In the genomic region with DNA sequence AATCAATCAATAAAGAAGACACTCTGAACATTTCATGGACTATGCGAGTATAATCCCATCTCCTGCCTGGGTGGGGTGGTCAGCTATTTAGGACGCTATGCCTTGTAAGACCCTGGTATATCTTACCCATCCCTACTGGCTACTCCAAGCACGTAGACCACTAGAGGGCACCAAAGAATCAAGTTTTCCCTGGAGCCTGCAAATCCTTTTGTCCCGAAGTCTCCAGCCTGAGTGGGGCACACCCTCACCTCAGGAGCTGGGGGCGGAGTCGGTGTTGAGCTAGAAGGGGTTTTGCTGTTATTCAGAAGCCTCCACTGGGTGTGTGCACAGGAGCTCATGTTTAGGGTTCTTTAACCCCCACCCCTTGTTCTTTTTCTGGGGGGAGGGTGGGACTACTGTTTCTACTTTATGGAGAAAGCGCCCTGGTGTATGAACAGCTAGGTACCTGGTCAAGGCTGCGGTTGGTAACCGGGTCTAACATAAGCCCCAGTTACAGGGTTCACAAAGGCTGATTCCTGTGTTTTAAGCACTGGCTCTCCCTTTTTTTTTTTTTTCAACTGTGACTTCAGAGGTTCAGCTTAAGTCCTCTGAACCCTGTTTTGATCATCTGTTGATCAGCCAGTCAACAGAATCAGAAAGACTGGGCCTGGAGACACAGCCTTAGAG, we compare ENCODE assay signal across 9 mouse cellular contexts. TPM values are rescaled to one million over a fixed set of nuclear protein-coding genes. Genes with fewer than 3 reads are reported as not detected.
DNase-seq lines count a peak whose midpoint lies in the region; ATAC-seq and TF ChIP-seq lines count a peak whose summit lies in the region.
"Had no signal": no experiment of that assay in that cellular context is flagged by ENCODE, and none has a peak within 500 bp of the region (broad histone marks: within the 10 kb centered on the region; RNA-seq: fewer than 3 reads in every experiment).

No protein-coding gene starts in this region.

- WGBS in midbrain, postnatal 0 days, result 7% methylated on average over 9 of the region's 9 CpGs

- peak; percentile 88 for TF ChIP-seq CTCF in midbrain, postnatal 0 days (IDR thresholded peaks at IDR 0.05)

- ATAC-seq in midbrain, postnatal 0 days (ENCODE audit: low FRiP score), result no peak

- H3K27me3 ChIP-seq in midbrain, postnatal 0 days (ENCODE audit: insufficient read depth, low read length), result no peaks in the 10 kb centered on the region

- H3K9ac ChIP-seq in midbrain, postnatal 0 days (replicated peaks; ENCODE audit: low read length, poor library complexity, severe bottlenecking), result no peak overlapping the region

- H3K9me3 ChIP-seq in midbrain, postnatal 0 days (ENCODE audit: low read length), result no peaks in the 10 kb centered on the region

- no peaks in the 10 kb centered on the region for H3K4me1 ChIP-seq in midbrain, postnatal 0 days (ENCODE audit: insufficient read depth, low read length)

- no peak overlapping the region for H3K27ac ChIP-seq in midbrain, postnatal 0 days (ENCODE audit: low read depth, low read length)

- peak overlapping the region; percentile 47 for H3K4me2 ChIP-seq in midbrain, postnatal 0 days (ENCODE audit: low read depth, low read length, poor library complexity, severe bottlenecking)

- peak overlapping the region; percentile 19; the same call in 1 of the 2 replicates for H3K4me3 ChIP-seq in midbrain, postnatal 0 days (ENCODE audit: low read depth, low read length)

- peak; percentile 42 to 43 for DNase-seq in B cell, adult 2 months
- DNase-seq in adrenal gland, adult 8-10 months, result peak; percentile 54
- DNase-seq in embryo, embryonic 11.5 days (ENCODE audit: low read depth, low spot score), result peak; percentile 91
- DNase-seq in heart, adult 18-20 months, result peak; percentile 63 to 85
- peak; percentile 56 for DNase-seq in kidney, adult 11 months
- peak; percentile 74 for DNase-seq in liver
- peak; percentile 93 for DNase-seq in midbrain, postnatal 0 days (ENCODE audit: low spot score)
- DNase-seq in testis, postnatal 14 days (ENCODE audit: low spot score), result peak; percentile 73

- H3K36me3 ChIP-seq in midbrain, postnatal 0 days (ENCODE audit: insufficient read depth, low read length), result no peaks in the 10 kb centered on the region

RNA-seq across cellular contexts. Expression of gene Pif1, which starts 18.6 kb away (rescaled TPM):
- under 1 TPM in 3 of 4 experiments, not detected in 1; 0.06 to 0.49 (median 0.22) TPM for total RNA-seq in adrenal gland, adult 8-10 months (2022)
- total RNA-seq in heart, adult 18-20 months (2021), result not detected
- total RNA-seq in midbrain, postnatal 0 days (2014; rRNA removed), result 0.99 and 2.2 TPM in 2 replicates
- 0.33 and 0.77 TPM in 2 replicates for polyA plus RNA-seq in midbrain, postnatal 0 days (2015; fragmentation: Nextera tagmentation; extraction: Ambion mirVana)
- total RNA-seq: gastrocnemius, adult 8-10 months had no signal

RNA-seq across cellular contexts. Expression of gene Rbpms2, which starts 23.8 kb away (rescaled TPM):
- total RNA-seq in adrenal gland, adult 8-10 months (2022), result 100 to 1,000 TPM in 1 of 4 experiments, 10 to 100 TPM in 3; 50.0 to 107 (median 75.9) TPM
- 10 to 100 TPM; 29.7 to 30.8 TPM for total RNA-seq in heart, adult 18-20 months (2021)
- total RNA-seq in midbrain, postnatal 0 days (2014; rRNA removed), result 3.1 and 5.8 TPM in 2 replicates
- polyA plus RNA-seq in midbrain, postnatal 0 days (2015; fragmentation: Nextera tagmentation; extraction: Ambion mirVana), result 3.4 and 3.7 TPM in 2 replicates

RNA-seq across cellular contexts. Expression of gene Plekho2, which starts 25.8 kb away (rescaled TPM):
- total RNA-seq in adrenal gland, adult 8-10 months (2022), result 10 to 100 TPM; 52.6 to 84.0 (median 64.7) TPM
- 1 to 10 TPM; 8.8 to 9.3 TPM for total RNA-seq in heart, adult 18-20 months (2021)
- 7.5 and 9.0 TPM in 2 replicates for total RNA-seq in midbrain, postnatal 0 days (2014; rRNA removed)
- 3.1 and 3.8 TPM in 2 replicates for polyA plus RNA-seq in midbrain, postnatal 0 days (2015; fragmentation: Nextera tagmentation; extraction: Ambion mirVana)

Comparison
In these comparisons a context has a peak if more than half of its experiments do, and no peak if none do; other contexts are left out.
1. DNase-seq: peak in every context shown above with its lines; median percentile 93 in midbrain, postnatal 0 days; 91 in embryo, embryonic 11.5 days; 74 in heart, adult 18-20 months; 74 in liver; 73 in testis, postnatal 14 days; 56 in kidney, adult 11 months; 54 in adrenal gland, adult 8-10 months; 42 in B cell, adult 2 months.